Mouse (Mus musculus): ENCODE data around the gene Grb10. TPM values are rescaled to one million over a fixed set of nuclear protein-coding genes. Genes with fewer than 3 reads are reported as not detected.
A peak's percentile ranks its signal among the peaks of the same experiment; 100 is the strongest.

The Grb10 gene
- polyA plus RNA-seq, 1 experiment, result 27.4 TPM

GRCm38 (mm10) chr11:11974591-11975255 is 63.8 kb downstream of the Grb10 start:
- peak; percentile 39; the same call in 1 of the 2 replicates for TF ChIP-seq CTCF (IDR thresholded peaks at IDR 0.05; ENCODE audit: insufficient read depth, low read length)
- TF ChIP-seq POLR2A (IDR thresholded peaks at IDR 0.05; ENCODE audit: borderline replicate concordance, extremely low read depth, low read depth, low read length), result no peak
- 29% methylated on average over 10 of the region's 10 CpGs for WGBS
- DNase-seq, result no peak
- Histone ChIP-seq H3K4me3 (replicated peaks; ENCODE audit: extremely low read depth, low read depth, low read length) (no peak overlapping the region), H3K4me1 (ENCODE audit: control insufficient read depth, insufficient read depth, low read length) (peaks cover 2% of the 10 kb centered on the region; the same call in 1 of the 2 replicates)

GRCm38 (mm10) chr11:11973366-11974014 is 65.0 kb downstream of the Grb10 start:
- 40% methylated on average over 8 of the region's 8 CpGs for WGBS
- peak; percentile 35 for DNase-seq
- no peaks in the 10 kb centered on the region for H3K4me1 ChIP-seq (ENCODE audit: control insufficient read depth, insufficient read depth, low read length)
- peak; percentile 74 for TF ChIP-seq CTCF (IDR thresholded peaks at IDR 0.05; ENCODE audit: insufficient read depth, low read length)
- no peak for TF ChIP-seq POLR2A (IDR thresholded peaks at IDR 0.05; ENCODE audit: borderline replicate concordance, extremely low read depth, low read depth, low read length)
- H3K4me3 ChIP-seq (replicated peaks; ENCODE audit: extremely low read depth, low read depth, low read length), result no peak overlapping the region

- no peak for DNase-seq
- TF ChIP-seq POLR2A (IDR thresholded peaks at IDR 0.05; ENCODE audit: borderline replicate concordance, extremely low read depth, low read depth, low read length), result no peak
- no peak for TF ChIP-seq CTCF (IDR thresholded peaks at IDR 0.05; ENCODE audit: insufficient read depth, low read length)
- no peaks in the 10 kb centered on the region for H3K4me1 ChIP-seq (ENCODE audit: control insufficient read depth, insufficient read depth, low read length)
- 91% methylated on average over 6 of the region's 6 CpGs for WGBS
- no peak overlapping the region for H3K4me3 ChIP-seq (replicated peaks; ENCODE audit: extremely low read depth, low read depth, low read length)
Observed at GRCm38 (mm10) chr11:11972401-11973110, 65.9 kb downstream of the Grb10 start.

GRCm38 (mm10) chr11:11970246-11970645 is 68.2 kb downstream of the Grb10 start:
- 90% methylated on average over 11 of the region's 11 CpGs for WGBS
- no peak for DNase-seq

GRCm38 (mm10) chr11:11968830-11969229 is 69.7 kb downstream of the Grb10 start:
- 56% methylated on average over 6 of the region's 6 CpGs for WGBS
- DNase-seq, result no peak
- H3K4me1 ChIP-seq (ENCODE audit: control insufficient read depth, insufficient read depth, low read length), result no peaks in the 10 kb centered on the region
- H3K4me3 ChIP-seq (replicated peaks; ENCODE audit: extremely low read depth, low read depth, low read length), result no peak overlapping the region
- TF ChIP-seq POLR2A (IDR thresholded peaks at IDR 0.05; ENCODE audit: borderline replicate concordance, extremely low read depth, low read depth, low read length) (no peak), CTCF (IDR thresholded peaks at IDR 0.05; ENCODE audit: insufficient read depth, low read length) (no peak)

More at GRCm38 (mm10) chr11:11970246-11970645, 68.2 kb downstream of the Grb10 start:
- Histone ChIP-seq H3K4me1 (ENCODE audit: control insufficient read depth, insufficient read depth, low read length) (no peaks in the 10 kb centered on the region), H3K4me3 (replicated peaks; ENCODE audit: extremely low read depth, low read depth, low read length) (no peak overlapping the region)
- TF ChIP-seq CTCF (IDR thresholded peaks at IDR 0.05; ENCODE audit: insufficient read depth, low read length) (no peak), POLR2A (IDR thresholded peaks at IDR 0.05; ENCODE audit: borderline replicate concordance, extremely low read depth, low read depth, low read length) (no peak)

- H3K4me1 ChIP-seq (ENCODE audit: control insufficient read depth, insufficient read depth, low read length), result no peaks in the 10 kb centered on the region
- no peak for DNase-seq
- 87% methylated on average over 8 of the region's 8 CpGs for WGBS
- no peak for TF ChIP-seq POLR2A (IDR thresholded peaks at IDR 0.05; ENCODE audit: borderline replicate concordance, extremely low read depth, low read depth, low read length)
- TF ChIP-seq CTCF (IDR thresholded peaks at IDR 0.05; ENCODE audit: insufficient read depth, low read length), result no peak
- no peak overlapping the region for H3K4me3 ChIP-seq (replicated peaks; ENCODE audit: extremely low read depth, low read depth, low read length)
Observed at GRCm38 (mm10) chr11:11967519-11967918, 71.0 kb downstream of the Grb10 start.

GRCm38 (mm10) chr11:11966220-11966619 is 72.3 kb downstream of the Grb10 start:
- no peaks in the 10 kb centered on the region; the same call in 1 of the 2 replicates for H3K4me1 ChIP-seq (ENCODE audit: control insufficient read depth, insufficient read depth, low read length)
- DNase-seq, result no peak
- WGBS, result 77% methylated on average over 3 of the region's 3 CpGs

GRCm38 (mm10) chr11:11965501-11966125 is 72.9 kb downstream of the Grb10 start:
- no peak for TF ChIP-seq CTCF (IDR thresholded peaks at IDR 0.05; ENCODE audit: insufficient read depth, low read length)
- TF ChIP-seq POLR2A (IDR thresholded peaks at IDR 0.05; ENCODE audit: borderline replicate concordance, extremely low read depth, low read depth, low read length), result no peak
- DNase-seq, result peak; percentile 30
- WGBS, result 46% methylated on average over 12 of the region's 12 CpGs
- no peak overlapping the region for H3K4me3 ChIP-seq (replicated peaks; ENCODE audit: extremely low read depth, low read depth, low read length)
- peaks cover 4% of the 10 kb centered on the region; the same call in 1 of the 2 replicates for H3K4me1 ChIP-seq (ENCODE audit: control insufficient read depth, insufficient read depth, low read length)

More at GRCm38 (mm10) chr11:11966220-11966619, 72.3 kb downstream of the Grb10 start:
- no peak for TF ChIP-seq POLR2A (IDR thresholded peaks at IDR 0.05; ENCODE audit: borderline replicate concordance, extremely low read depth, low read depth, low read length)
- TF ChIP-seq CTCF (IDR thresholded peaks at IDR 0.05; ENCODE audit: insufficient read depth, low read length), result no peak
- H3K4me3 ChIP-seq (replicated peaks; ENCODE audit: extremely low read depth, low read depth, low read length), result no peak overlapping the region

GRCm38 (mm10) chr11:11964729-11965128 is 73.8 kb downstream of the Grb10 start:
- H3K4me3 ChIP-seq (replicated peaks; ENCODE audit: extremely low read depth, low read depth, low read length), result no peak overlapping the region
- DNase-seq, result no peak
- 83% methylated on average over 2 of the region's 2 CpGs for WGBS
- no peak for TF ChIP-seq POLR2A (IDR thresholded peaks at IDR 0.05; ENCODE audit: borderline replicate concordance, extremely low read depth, low read depth, low read length)
- H3K4me1 ChIP-seq (ENCODE audit: control insufficient read depth, insufficient read depth, low read length), result peaks cover 4% of the 10 kb centered on the region; the same call in 1 of the 2 replicates

All from lung, adult 2 months (tissue).